Mouse (Mus musculus): ENCODE data around the gene Ccdc159. TPM values are rescaled to one million over a fixed set of nuclear protein-coding genes. Genes with fewer than 3 reads are reported as not detected.

Gene Ccdc159
- polyA plus RNA-seq (2015; fragmentation: Nextera tagmentation; extraction: Ambion mirVana): 3.4 and 4.6 TPM in 2 replicates

DNA sequence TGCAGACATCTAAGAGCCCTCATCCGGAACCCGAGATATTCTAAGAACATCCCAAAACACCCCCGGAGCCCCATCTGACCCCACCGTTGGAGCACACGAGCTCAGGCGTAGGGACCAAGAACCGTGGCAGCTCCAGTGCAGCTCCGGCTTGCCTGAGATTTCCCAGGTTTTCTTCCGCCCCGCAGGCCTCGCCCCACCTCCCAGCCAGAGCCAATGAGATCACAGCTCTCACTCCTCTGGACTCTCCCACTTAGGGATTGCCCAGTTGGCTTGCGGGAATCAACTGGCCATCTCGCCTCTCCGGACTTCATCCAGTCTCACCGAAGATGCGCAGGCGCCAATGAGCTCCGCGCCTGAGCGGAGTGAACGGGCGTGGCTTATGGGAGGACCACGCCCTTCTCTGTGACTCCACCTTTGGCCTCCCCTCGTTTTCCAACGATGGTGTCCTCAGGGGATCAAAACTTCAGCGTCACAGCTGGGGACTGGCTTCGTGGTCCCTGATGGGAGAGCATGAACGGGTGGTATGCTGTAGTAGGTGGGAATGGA is at the start of gene Ccdc159, which contains the start of gene Tmem205:
Gene Ccdc159, plus strand, starts transcription at position 264 of the 546 bp plus-strand sequence.
Gene Tmem205, minus strand, starts transcription at position 349 of the 546 bp plus-strand sequence.
- Histone ChIP-seq H3K9ac (ENCODE audit: low read length) (peak within 1 kb of the TSS; percentile 78), H3K4me3 (replicated peaks; ENCODE audit: low read length) (peak within 1 kb of the TSS; percentile 71), H3K27ac (ENCODE audit: low read length) (peak within 1 kb of the TSS; percentile 87), H3K4me1 (ENCODE audit: control insufficient read depth, insufficient read depth, low read length) (peaks cover 28% of the 10 kb centered on the region), H3K36me3 (ENCODE audit: control insufficient read depth, insufficient read depth, low read length) (no peaks in the 10 kb centered on the region), H3K4me2 (ENCODE audit: low read depth, low read length) (peak within 1 kb of the TSS; percentile 76), H3K27me3 (ENCODE audit: control insufficient read depth, insufficient read depth, low read length) (no peaks in the 10 kb centered on the region), H3K9me3 (replicated peaks; ENCODE audit: control insufficient read depth, low read length) (no peaks in the 10 kb centered on the region)
- under 1% methylated on average over 28 of the region's 28 CpGs for WGBS
- peak; percentile 97 for ATAC-seq (ENCODE audit: insufficient read depth, low FRiP score)

DNA sequence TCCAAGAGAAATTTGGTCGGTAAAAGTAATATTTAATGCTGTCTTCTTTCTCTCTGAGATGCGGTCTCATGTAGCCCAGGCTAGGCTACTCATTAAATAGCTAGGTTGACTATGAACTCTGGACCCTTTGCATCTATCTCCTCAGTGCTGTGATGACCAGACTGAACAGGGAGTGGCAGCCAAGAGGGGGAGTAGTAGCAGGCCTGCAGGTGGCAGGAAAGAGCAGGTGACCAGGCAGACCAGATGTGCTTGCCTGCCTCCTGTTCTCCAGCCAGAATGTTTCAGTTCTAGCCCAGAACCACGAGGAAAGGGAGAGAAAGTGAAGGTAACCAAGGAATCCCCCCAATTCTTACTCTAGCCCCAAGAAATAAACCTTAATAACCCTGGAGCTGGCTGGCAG is 38.0 kb upstream of the Ccdc159 start:
- ATAC-seq (ENCODE audit: insufficient read depth, low FRiP score): no peak
- Histone ChIP-seq H3K36me3 (ENCODE audit: control insufficient read depth, insufficient read depth, low read length) (no peaks in the 10 kb centered on the region), H3K9me3 (replicated peaks; ENCODE audit: control insufficient read depth, low read length) (no peaks in the 10 kb centered on the region), H3K9ac (ENCODE audit: low read length) (no peak overlapping the region), H3K4me3 (replicated peaks; ENCODE audit: low read length) (no peak overlapping the region), H3K4me1 (ENCODE audit: control insufficient read depth, insufficient read depth, low read length) (no peaks in the 10 kb centered on the region), H3K27ac (ENCODE audit: low read length) (no peak overlapping the region), H3K4me2 (ENCODE audit: low read depth, low read length) (no peak overlapping the region), H3K27me3 (ENCODE audit: control insufficient read depth, insufficient read depth, low read length) (no peaks in the 10 kb centered on the region)
- 52% methylated on average over 3 of the region's 3 CpGs for WGBS

DNA sequence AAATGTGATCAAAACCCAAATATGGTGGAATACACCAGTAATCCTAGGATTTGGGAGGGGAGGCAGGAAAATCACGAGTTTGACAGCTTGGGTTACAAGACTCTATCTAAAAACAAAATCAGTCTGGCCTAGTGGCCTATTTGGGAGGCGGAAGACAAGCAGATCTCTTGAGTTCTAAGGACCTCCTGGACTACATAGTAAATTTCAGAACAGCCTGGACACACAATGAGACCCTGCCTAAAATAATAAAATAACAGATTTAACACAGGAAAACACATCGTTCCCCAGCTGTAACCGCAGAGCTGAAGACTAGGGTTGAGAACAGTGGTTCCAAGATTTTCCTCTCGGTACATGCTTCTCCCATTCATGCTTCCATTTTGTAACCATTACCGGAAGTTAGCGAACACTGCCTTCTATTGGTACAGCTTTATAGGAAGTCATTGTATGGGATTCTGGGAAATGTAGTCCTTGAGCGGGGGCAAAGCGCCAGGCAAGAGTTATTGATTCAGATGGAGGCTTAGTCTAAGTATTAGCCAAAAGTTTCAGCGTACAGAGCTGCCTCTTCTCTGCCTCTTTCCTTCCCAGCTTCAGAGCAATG is 25.9 kb upstream of the Ccdc159 start:
- Histone ChIP-seq H3K27me3 (ENCODE audit: control insufficient read depth, insufficient read depth, low read length) (peaks cover 6% of the 10 kb centered on the region; the same call in 1 of the 2 replicates), H3K27ac (ENCODE audit: low read length) (no peak overlapping the region; the same call in 1 of the 2 replicates), H3K36me3 (ENCODE audit: control insufficient read depth, insufficient read depth, low read length) (no peaks in the 10 kb centered on the region), H3K4me1 (ENCODE audit: control insufficient read depth, insufficient read depth, low read length) (no peaks in the 10 kb centered on the region), H3K4me2 (ENCODE audit: low read depth, low read length) (peak overlapping the region; percentile 61), H3K9me3 (replicated peaks; ENCODE audit: control insufficient read depth, low read length) (no peaks in the 10 kb centered on the region), H3K9ac (ENCODE audit: low read length) (peak overlapping the region; percentile 61), H3K4me3 (replicated peaks; ENCODE audit: low read length) (peak overlapping the region; percentile 56)
- peak; percentile 83 for ATAC-seq (ENCODE audit: insufficient read depth, low FRiP score)
- 11% methylated on average over 10 of the region's 10 CpGs for WGBS

DNA sequence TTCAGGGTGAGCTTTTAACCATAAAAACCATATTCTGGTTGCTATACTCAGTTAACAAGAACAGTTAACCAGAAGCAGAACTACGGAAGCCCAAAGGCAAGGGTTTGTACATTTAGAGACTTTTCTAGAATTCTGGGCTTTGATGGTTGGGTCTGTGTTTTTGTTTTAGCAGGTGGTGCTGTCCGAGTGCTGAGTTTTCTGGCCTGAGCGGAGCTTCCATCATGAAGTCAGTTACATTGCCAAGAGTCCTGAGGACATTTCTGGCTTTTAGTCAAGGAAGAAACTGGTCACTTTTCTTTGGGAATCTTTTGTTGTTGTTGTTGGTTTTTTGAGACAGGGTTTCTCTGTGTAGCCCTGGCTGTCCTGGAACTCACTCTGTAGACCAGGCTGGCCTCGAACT is 23.2 kb upstream of the Ccdc159 start:
- Histone ChIP-seq H3K9me3 (replicated peaks; ENCODE audit: control insufficient read depth, low read length) (no peaks in the 10 kb centered on the region), H3K4me2 (ENCODE audit: low read depth, low read length) (no peak overlapping the region), H3K9ac (ENCODE audit: low read length) (no peak overlapping the region), H3K4me1 (ENCODE audit: control insufficient read depth, insufficient read depth, low read length) (no peaks in the 10 kb centered on the region), H3K36me3 (ENCODE audit: control insufficient read depth, insufficient read depth, low read length) (no peaks in the 10 kb centered on the region), H3K4me3 (replicated peaks; ENCODE audit: low read length) (no peak overlapping the region), H3K27ac (ENCODE audit: low read length) (no peak overlapping the region), H3K27me3 (ENCODE audit: control insufficient read depth, insufficient read depth, low read length) (peaks cover 6% of the 10 kb centered on the region; the same call in 1 of the 2 replicates)
- WGBS: 79% methylated on average over 4 of the region's 4 CpGs
- no peak for ATAC-seq (ENCODE audit: insufficient read depth, low FRiP score)

DNA sequence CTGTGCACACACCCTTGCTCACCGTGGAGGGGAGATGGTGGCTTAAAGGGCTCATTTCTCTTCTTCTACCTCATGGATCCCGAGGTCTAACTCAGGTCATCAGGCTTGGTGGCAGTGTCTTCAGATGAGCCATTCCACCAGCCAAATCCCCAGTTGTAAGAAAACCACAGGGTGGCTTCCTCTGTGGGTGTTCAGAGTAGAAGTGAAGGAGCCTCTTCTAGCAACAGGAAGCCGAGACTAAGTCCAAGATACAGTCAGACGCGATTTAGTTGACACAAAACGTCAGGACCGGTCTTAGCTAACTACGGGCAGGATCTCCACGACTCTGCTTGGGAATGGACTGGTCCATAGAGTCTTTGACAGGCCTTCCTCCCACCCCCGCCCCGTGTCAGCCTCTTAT is 19.1 kb upstream of the Ccdc159 start:
- H3K36me3 ChIP-seq (ENCODE audit: control insufficient read depth, insufficient read depth, low read length): no peaks in the 10 kb centered on the region
- no peaks in the 10 kb centered on the region for H3K4me1 ChIP-seq (ENCODE audit: control insufficient read depth, insufficient read depth, low read length)
- no peaks in the 10 kb centered on the region; the same call in 1 of the 2 replicates for H3K27me3 ChIP-seq (ENCODE audit: control insufficient read depth, insufficient read depth, low read length)
- no peak overlapping the region for H3K4me3 ChIP-seq (replicated peaks; ENCODE audit: low read length)
- H3K27ac ChIP-seq (ENCODE audit: low read length): no peak overlapping the region
- ATAC-seq (ENCODE audit: insufficient read depth, low FRiP score): no peak
- H3K9me3 ChIP-seq (replicated peaks; ENCODE audit: control insufficient read depth, low read length): no peaks in the 10 kb centered on the region
- no peak overlapping the region for H3K9ac ChIP-seq (ENCODE audit: low read length)
- 74% methylated on average over 11 of the region's 11 CpGs for WGBS
- no peak overlapping the region for H3K4me2 ChIP-seq (ENCODE audit: low read depth, low read length)

DNA sequence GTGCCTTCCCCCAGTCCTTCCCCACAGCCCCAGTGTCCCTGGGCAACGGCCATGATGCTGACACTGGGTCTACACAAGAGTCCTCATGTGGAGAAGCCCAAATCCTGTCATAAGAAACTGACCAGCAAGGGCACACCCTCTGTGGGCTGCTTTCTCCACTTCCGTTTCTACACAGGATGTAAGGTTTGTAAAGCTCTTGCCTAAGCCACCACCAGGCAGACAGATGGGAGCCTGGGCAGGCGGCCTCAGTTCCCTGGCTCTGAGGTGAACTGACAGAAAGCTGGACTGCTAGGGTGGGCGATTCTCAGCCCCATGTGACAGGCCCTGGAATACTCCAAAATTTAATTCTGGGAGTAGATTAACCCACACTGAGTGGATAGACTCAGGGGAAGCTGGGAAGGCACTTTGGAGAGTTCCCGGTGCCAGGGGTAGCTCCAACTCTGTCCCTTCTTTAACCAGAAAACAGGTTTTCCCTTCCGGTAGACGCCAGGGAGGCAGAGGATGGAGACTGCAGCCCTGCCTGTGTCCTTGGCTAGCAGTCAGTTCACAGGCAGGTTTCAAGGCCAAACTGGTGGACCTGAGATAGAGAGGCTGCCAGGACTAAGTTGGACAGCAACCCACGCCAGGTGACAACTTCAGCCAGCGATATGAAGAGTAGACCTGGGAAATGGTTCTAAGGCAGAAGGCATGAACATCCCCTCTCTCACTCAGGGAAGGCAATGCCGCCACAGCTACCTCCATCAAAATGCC is 17.6 kb upstream of the Ccdc159 start:
- ATAC-seq (ENCODE audit: insufficient read depth, low FRiP score): no peak
- Histone ChIP-seq H3K27me3 (ENCODE audit: control insufficient read depth, insufficient read depth, low read length) (no peaks in the 10 kb centered on the region; the same call in 1 of the 2 replicates), H3K4me2 (ENCODE audit: low read depth, low read length) (no peak overlapping the region), H3K9me3 (replicated peaks; ENCODE audit: control insufficient read depth, low read length) (no peaks in the 10 kb centered on the region), H3K9ac (ENCODE audit: low read length) (no peak overlapping the region), H3K36me3 (ENCODE audit: control insufficient read depth, insufficient read depth, low read length) (no peaks in the 10 kb centered on the region), H3K27ac (ENCODE audit: low read length) (no peak overlapping the region), H3K4me3 (replicated peaks; ENCODE audit: low read length) (no peak overlapping the region), H3K4me1 (ENCODE audit: control insufficient read depth, insufficient read depth, low read length) (no peaks in the 10 kb centered on the region)
- 73% methylated on average over 10 of the region's 10 CpGs for WGBS

DNA sequence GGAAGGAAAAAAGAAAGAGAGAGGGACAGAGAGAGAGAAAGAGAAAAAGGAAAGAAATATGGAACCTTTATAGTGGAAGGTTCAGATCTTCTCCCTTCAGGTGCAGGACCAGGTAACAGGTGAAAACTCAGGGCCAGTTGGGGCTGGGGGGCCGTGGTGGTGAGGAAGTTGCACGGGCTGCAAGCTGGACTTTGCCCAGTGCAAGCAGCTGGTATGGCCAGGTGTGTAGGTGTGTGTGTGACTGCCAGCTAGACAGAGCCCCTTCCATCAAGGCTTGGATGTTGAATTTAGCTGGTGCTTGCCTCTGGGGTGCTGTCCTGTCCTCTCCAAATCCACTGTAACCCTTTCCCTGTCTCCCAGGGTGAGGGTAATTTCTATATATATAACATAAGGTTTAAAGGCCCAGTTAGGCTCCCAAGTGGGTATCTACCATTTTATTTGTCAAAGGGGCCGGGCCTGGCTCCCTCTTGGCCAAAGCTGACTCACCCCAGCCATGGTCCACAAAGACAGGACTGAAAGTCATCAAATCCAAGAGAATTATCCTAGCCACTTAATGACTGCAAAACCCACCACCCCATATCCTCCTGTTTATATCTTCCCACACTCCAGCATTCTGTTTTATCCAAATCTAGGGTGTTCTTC is 10.3 kb upstream of the Ccdc159 start:
- H3K4me2 ChIP-seq (ENCODE audit: low read depth, low read length): peak overlapping the region; percentile 91
- peak overlapping the region; percentile 79 for H3K4me3 ChIP-seq (replicated peaks; ENCODE audit: low read length)
- 54% methylated on average over 3 of the region's 3 CpGs for WGBS
- H3K9me3 ChIP-seq (replicated peaks; ENCODE audit: control insufficient read depth, low read length): no peaks in the 10 kb centered on the region
- H3K27ac ChIP-seq (ENCODE audit: low read length): peak overlapping the region; percentile 97
- H3K36me3 ChIP-seq (ENCODE audit: control insufficient read depth, insufficient read depth, low read length): no peaks in the 10 kb centered on the region
- no peaks in the 10 kb centered on the region for H3K27me3 ChIP-seq (ENCODE audit: control insufficient read depth, insufficient read depth, low read length)
- H3K4me1 ChIP-seq (ENCODE audit: control insufficient read depth, insufficient read depth, low read length): no peaks in the 10 kb centered on the region
- no peak for ATAC-seq (ENCODE audit: insufficient read depth, low FRiP score)
- peak overlapping the region; percentile 88; the same call in 1 of the 2 replicates for H3K9ac ChIP-seq (ENCODE audit: low read length)

DNA sequence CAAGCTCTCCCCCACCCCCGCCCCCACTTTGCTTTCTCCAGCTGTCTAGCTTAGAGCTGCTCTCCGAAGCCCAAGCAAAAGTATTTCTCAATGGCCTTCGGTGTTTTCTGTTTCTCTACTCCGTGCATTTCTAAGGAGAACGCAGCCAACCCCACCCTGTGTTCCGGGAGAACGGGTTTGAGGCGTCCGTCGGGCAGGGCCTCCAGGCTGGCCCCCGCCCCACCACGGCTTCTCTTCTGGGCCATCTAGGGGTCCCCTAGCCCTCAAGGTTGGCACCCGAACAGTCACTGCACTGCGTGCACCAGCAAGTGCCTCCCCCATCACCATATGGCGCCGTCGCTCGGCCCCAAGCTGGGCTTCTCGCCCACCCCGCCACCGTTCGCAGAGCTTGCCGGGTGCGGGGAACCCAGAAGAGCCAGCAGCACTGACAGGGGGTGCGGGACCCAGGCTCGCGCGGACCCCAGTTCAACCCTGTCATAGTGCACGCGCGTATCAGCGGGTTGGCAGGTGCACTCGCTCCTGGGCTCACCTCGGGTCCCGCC is 9.7 kb upstream of the Ccdc159 start:
- Histone ChIP-seq H3K36me3 (ENCODE audit: control insufficient read depth, insufficient read depth, low read length) (no peaks in the 10 kb centered on the region), H3K4me3 (replicated peaks; ENCODE audit: low read length) (peak overlapping the region; percentile 79), H3K4me1 (ENCODE audit: control insufficient read depth, insufficient read depth, low read length) (no peaks in the 10 kb centered on the region), H3K4me2 (ENCODE audit: low read depth, low read length) (peak overlapping the region; percentile 91), H3K27ac (ENCODE audit: low read length) (peak overlapping the region; percentile 97), H3K9ac (ENCODE audit: low read length) (peak overlapping the region; percentile 88), H3K27me3 (ENCODE audit: control insufficient read depth, insufficient read depth, low read length) (no peaks in the 10 kb centered on the region), H3K9me3 (replicated peaks; ENCODE audit: control insufficient read depth, low read length) (no peaks in the 10 kb centered on the region)
- ATAC-seq (ENCODE audit: insufficient read depth, low FRiP score): peak; percentile 54
- 1% methylated on average over 35 of the region's 35 CpGs for WGBS

Measured in stomach, embryonic 16.5 days (tissue).